Mouse (Mus musculus) mouse trophoblast stem cell (cell line): ENCODE results near the gene Guca2b.

Experiments used
- in situ Hi-C, 2 experiments: fragments of 300-500 bp; cut with MseI, MboI; formaldehyde crosslinking; loops; 2 replicates in 1 of 2; 3 replicates in 1 of 2; pipeline ENCODE4 v1.15.1; 2025

Guca2b gene

GRCm38 (mm10) chr4:119658731-119659130, at the start of gene Guca2b:
Gene Guca2b, minus strand, starts transcription at chr4:119658954.
- in situ Hi-C loops = no loop called here

DNA sequence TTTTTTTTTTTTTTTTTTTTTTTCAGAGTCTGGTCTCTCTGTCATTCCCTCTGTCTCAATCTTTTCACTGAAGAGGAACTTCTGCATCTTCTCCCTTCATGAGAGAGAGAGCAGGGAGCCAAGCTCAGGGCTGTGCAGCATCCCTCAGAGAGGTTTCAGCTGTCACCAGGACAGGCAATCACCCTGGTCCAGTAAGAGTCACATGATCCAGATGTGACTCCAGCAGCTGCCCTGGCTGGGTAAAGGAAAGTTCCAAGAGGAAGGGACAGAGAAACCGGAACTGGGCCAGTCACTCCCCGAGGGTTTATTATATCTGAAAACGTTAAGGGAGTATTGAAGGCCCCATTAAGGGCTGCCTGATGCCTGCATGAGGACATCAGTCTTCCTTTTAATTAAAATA, 49.0 kb upstream of the Guca2b start:
- in situ Hi-C loops = no loop called here

DNA sequence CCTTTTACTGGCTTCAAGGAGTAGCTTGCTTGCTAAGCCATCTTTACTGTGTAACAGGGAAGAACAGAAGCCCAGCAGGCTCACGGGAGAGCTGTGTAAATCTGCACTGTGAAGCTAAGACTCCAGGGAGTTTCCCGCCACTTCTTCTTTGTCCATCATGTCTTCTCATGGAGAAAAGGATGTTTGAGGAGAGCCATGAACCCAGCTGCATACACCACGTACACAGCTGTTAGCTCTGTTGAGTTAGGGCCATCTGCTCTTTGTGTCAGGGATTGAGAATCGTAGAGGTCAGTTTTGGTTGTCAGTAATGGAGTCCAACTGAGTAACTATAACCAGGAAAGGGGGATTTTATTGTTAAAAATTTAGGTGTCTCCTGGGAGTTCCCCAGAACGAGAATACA, 48.6 kb upstream of the Guca2b start:
- in situ Hi-C loops = no loop called here

- in situ Hi-C loops = no loop called here
Observed at GRCm38 (mm10) chr4:119703965-119704364, 45.2 kb upstream of the Guca2b start.

DNA sequence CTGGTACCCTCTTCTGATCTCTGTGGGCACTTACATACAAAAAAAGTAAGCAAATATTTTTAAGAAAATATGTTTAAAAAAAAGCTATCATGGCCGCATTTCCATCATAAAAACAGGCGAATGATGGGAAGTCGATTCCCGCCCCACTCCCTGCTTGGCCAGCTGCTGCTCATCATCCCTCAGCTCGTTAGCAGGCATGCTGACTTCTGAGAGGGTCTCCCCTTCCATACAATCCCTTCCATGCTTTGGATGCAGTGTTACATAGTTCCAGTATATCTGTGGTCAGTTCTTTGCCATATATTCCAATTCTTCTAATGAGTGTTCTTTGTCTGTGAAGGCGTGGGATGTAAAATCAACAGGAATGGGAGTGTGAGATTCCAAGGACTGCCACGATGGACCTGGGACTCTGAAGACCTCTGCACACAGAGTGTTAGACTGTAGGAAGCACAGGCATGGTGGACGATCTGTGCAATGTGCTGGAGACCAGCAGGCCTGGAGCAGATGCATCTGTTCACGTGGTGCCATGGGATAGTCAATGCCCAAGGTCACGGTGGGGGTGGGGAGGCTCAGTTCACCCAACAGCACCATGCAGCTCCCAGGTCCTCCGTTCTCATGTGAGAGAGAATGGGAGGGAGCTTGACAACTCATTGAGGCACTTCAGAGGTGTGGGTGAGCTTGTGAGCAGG, 42.7 kb upstream of the Guca2b start:
- in situ Hi-C loops = no loop called here

GRCm38 (mm10) chr4:119698339-119698738, 39.6 kb upstream of the Guca2b start:
- in situ Hi-C loops = no loop called here

DNA sequence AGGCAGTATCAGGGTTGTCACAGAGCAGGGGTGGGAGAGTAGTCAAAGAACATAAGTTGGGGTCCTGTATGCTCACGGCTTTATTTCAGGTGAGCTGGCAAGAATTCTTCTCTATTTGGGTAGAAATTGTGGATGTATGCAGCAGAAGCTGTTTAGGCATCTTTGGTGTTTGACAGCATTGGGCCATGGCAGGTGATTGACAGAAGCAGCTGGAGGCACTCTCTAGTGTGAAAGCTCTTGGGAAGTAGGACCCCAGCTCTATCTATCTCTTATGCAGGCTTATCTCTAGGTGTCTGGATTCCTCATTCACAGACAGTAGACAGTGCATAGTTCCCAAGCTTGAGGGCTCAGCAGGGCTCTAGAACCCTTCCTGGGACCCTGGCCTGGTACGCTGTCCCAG, 27.0 kb upstream of the Guca2b start:
- in situ Hi-C loops = no loop called here

- in situ Hi-C loops = no loop called here
Observed at GRCm38 (mm10) chr4:119682596-119682995, 23.8 kb upstream of the Guca2b start.

- in situ Hi-C loops = loop anchor here in 1 of 2 experiments (5.0 kb wide), 1 partner anchor 40 kb away; no protein-coding TSS in a partner anchor
Observed at GRCm38 (mm10) chr4:119672685-119673084, 13.9 kb upstream of the Guca2b start.

- in situ Hi-C loops = loop anchor here in 1 of 2 experiments (5.0 kb wide), 1 partner anchor 39 kb away; no protein-coding TSS in a partner anchor
Observed at GRCm38 (mm10) chr4:119671164-119671563, 12.4 kb upstream of the Guca2b start.

- in situ Hi-C loops = loop anchor here in 1 of 2 experiments (5.0 kb wide), 1 partner anchor 38 kb away; no protein-coding TSS in a partner anchor
Observed at GRCm38 (mm10) chr4:119670736-119671135, 12.0 kb upstream of the Guca2b start.

DNA sequence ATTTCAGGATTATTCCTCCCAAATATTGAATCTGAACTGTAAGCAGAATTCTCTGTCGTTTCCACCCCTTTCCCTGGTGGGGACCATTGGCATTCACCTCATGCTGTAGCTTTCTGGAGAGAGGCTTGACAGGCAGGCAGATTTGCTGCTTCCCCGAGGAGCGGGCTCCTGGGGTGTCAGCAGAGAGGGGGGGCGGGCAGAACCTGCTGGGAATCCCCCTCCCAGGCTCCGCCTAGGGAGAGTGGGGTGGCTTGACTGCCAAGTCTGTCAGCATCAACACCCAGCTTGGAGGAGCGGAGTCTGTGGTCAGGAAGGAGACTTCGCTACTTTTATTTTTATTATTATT, 11.4 kb upstream of the Guca2b start:
- in situ Hi-C loops = loop anchor here in 1 of 2 experiments (5.0 kb wide), 1 partner anchor 38 kb away; no protein-coding TSS in a partner anchor

DNA sequence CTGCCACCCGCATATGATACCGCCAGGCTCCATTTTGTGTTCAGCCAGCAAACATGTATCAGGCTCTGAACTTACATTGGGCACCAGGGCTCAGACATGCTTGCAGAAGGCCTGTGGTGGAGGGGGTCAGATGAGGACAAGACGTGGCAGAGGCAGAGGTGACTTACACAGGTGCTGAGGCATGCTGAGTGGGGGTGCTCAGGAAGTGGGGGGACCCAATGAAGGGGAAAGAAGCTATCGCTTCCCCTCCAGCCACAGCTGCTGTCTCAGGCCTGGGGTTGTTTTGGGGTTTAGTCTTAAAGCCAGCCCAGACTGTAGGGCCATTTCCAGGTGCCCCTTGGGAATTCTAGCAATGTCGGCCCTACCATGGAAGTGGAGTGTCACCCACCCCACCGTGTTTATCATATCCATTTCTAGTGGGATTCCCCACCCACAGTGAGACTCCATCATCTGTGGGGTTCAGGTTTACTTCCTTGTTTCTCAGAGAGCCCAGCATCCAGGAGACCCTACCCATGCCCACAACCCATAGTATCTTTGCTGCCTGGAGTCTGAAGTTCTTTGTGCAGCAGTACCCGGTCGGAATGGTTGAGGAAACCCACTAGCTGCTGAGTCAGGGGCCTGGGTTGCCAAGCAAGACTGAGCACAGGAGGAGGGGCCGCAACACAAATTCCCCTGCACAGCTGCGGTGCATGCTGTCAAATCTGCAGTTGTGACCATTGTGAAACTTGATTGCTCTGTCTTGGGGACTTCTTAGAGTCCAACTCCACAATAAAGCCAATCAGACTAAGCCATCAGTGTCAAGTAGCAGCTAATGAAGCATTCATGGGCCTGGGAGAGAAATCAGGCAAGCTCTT, 10.8 kb upstream of the Guca2b start:
- in situ Hi-C loops = loop anchor here in 1 of 2 experiments (5.0 kb wide), 1 partner anchor 37 kb away; no protein-coding TSS in a partner anchor

GRCm38 (mm10) chr4:119668596-119668995, 9.8 kb upstream of the Guca2b start:
- in situ Hi-C loops = no loop called here

- in situ Hi-C loops = no loop called here
Observed at GRCm38 (mm10) chr4:119668185-119668584, 9.4 kb upstream of the Guca2b start.

GRCm38 (mm10) chr4:119667454-119667853, 8.7 kb upstream of the Guca2b start:
- in situ Hi-C loops = no loop called here

DNA sequence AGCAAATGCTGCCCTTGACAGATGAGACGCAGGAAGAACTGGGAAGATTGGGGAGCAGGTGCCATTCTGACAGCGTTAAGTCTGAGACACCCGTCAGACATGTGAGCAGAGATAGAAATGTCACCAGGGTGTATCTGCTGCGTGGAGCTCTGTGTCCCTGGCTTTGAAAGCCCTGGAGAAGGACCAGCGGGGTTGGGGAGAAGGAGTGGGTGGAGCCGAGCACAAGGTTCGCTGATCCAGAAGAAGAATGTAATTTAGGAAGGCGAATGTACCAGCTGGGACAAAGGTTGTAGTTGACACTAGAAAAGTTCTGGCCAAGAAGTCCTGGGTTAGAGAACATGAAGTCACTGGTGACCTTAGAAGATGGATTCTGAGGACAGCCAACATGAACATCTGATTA, 7.4 kb upstream of the Guca2b start:
- in situ Hi-C loops = no loop called here

DNA sequence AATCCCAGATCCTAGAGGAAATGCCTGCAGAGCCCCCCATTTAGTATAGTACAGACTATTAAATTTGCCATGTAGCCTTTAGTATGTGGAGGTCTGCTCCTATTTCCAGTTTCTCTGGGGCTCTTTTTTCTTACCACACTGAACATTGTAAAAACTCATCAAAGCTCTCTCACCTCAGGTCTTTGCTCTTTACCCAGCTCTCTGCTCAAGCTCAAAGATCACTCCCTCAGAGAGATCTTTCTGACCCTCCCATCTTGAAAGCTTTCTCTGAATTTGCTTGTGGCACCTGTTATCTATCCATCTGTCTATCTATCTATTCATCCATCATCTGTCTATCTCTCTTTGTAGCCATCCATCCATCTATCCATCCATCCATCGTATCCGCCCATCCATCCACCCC, 6.4 kb upstream of the Guca2b start:
- in situ Hi-C loops = no loop called here

- in situ Hi-C loops = no loop called here
Observed at GRCm38 (mm10) chr4:119663409-119664095, 4.8 kb upstream of the Guca2b start.

DNA sequence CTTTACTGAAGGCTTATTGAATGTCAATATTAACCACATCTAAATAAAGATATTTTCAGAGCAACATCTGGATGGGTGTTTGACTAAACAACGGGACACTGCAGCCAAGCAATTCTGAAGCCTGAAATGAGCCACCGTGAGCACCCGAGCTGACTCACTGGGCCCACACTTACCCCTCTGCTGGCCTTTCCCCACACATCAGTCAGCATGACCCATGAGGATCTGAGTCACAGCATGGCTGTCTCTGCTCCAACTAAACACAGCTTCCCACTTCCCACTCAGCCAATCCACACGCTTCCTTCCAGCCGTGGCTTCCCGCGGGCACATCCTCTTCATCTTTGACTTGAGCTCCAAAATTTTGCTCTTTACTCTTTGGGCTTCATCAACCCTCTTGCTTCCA, 4.2 kb upstream of the Guca2b start:
- in situ Hi-C loops = no loop called here

DNA sequence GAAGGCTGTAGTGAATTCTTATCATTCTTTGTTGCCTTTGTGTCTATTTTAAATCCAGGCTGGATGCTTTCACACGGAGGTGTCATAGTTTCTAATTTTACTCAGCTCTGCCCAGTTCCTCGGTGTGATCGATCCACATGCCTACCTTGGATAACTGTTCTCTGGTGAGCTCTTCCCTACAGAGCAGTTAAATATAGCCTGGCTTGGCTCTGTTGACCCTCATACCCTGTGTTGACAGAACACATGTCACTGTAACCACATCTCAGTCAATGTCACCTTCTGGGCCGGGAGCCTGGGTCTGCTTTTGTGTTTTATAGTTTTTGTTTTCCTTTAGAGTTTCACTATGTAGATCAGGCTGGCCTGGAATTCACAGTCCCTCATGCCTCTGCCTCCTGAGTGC, 3.4 kb upstream of the Guca2b start:
- in situ Hi-C loops = no loop called here

DNA sequence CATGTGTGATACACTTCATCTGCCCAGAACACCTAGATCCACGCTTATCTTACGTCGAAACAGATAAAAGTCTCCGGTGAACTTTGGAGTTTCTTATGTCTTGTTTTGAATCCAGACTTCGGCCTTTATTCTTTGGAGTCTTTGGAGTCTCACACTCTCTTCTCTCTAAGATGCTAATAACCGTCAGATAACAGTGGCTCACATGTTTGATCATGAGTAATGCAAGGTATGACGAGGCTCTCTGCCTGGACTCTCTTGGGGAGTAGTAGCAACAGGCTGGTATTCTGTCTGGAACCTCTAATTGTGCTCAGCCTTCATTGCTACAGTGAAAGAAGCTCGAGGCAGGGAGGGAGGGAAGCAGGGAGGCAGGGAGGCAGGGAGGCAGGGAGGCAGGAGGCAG, 1.3 kb upstream of the Guca2b start:
- in situ Hi-C loops = no loop called here
